28 mouse cellular contexts compared by ENCODE assay signal in the genomic region with DNA sequence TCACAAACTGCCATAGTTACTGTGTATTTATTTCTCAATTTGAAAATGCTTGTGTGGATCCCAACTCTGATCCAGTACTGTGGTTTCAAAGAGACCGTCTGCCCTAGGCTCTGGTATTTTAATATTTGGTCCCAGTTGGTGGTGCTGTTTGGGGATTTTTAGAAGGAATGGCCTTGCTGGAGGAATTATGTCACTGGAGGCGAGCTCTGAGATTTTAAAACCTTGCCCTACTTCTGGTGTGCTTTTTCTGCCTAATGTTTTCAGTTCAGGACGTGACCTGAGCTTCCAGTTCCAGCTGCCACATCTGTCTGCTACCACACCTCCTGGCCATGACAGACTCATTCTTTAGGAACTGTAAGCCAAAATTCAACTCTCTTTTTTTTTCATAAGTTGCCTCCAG.
"Had no signal": no experiment of that assay in that cellular context is flagged by ENCODE, and none has a peak within 500 bp of the region (broad histone marks: within the 10 kb centered on the region; RNA-seq: fewer than 3 reads in every experiment).

No protein-coding gene starts in this region.

- H3K4me3 ChIP-seq: heart, adult 2 months; hindbrain, embryonic 10.5 days; hindbrain, embryonic 12.5 days; intestine, embryonic 15.5 days; kidney, embryonic 15.5 days; layer of hippocampus, adult 2 months; left cerebral cortex, adult 2 months; limb, embryonic 10.5 days; limb, embryonic 12.5 days; liver, embryonic 13.5 days; liver, embryonic 15.5 days had no signal

- DNase-seq: gastrocnemius, postnatal 14 days; gastrocnemius, postnatal 36 days; heart, adult 11 months; heart, adult 2 months; heart, postnatal 10 days; heart, postnatal 4 days; kidney, adult 18-20 months; kidney, postnatal 25 days; kidney, postnatal 4 days; liver; liver, embryonic 13.5 days; liver, postnatal 0 days had no signal

- H3K27me3 ChIP-seq: hindbrain, embryonic 12.5 days; intestine, embryonic 15.5 days; kidney, embryonic 15.5 days; limb, embryonic 12.5 days; liver, embryonic 13.5 days; liver, embryonic 15.5 days had no signal

- ATAC-seq: hindbrain, embryonic 16.5 days; inflammation-experienced regulatory T-cells, adult 6 months; intestine, embryonic 15.5 days; intestine, postnatal 0 days; liver, postnatal 0 days had no signal

- H3K36me3 ChIP-seq: hindbrain, embryonic 10.5 days; hindbrain, embryonic 12.5 days; intestine, embryonic 15.5 days; kidney, embryonic 15.5 days; limb, embryonic 10.5 days; limb, embryonic 12.5 days; liver, embryonic 13.5 days; liver, embryonic 15.5 days had no signal

- H3K9me3 ChIP-seq: hindbrain, embryonic 10.5 days; hindbrain, embryonic 12.5 days; intestine, embryonic 15.5 days; kidney, embryonic 15.5 days; limb, embryonic 10.5 days; limb, embryonic 12.5 days; liver, embryonic 13.5 days; liver, embryonic 15.5 days had no signal

- H3K9ac ChIP-seq: hindbrain, embryonic 12.5 days; hindbrain, embryonic 14.5 days; intestine, embryonic 15.5 days; kidney, embryonic 15.5 days; limb, embryonic 12.5 days; liver, embryonic 13.5 days; liver, embryonic 15.5 days; liver, postnatal 0 days had no signal

- H3K27ac ChIP-seq: heart, adult 2 months; hindbrain, embryonic 10.5 days; hindbrain, embryonic 12.5 days; hindbrain, embryonic 14.5 days; intestine, embryonic 15.5 days; kidney, embryonic 15.5 days; kidney, postnatal 0 days; layer of hippocampus, adult 2 months; left cerebral cortex, adult 2 months; limb, embryonic 10.5 days; limb, embryonic 12.5 days; liver, embryonic 13.5 days; liver, embryonic 15.5 days had no signal

- H3K4me1 ChIP-seq: hindbrain, embryonic 10.5 days; hindbrain, embryonic 12.5 days; intestine, embryonic 15.5 days; kidney, embryonic 15.5 days; limb, embryonic 10.5 days; liver, embryonic 13.5 days; liver, embryonic 15.5 days had no signal

- H3K4me2 ChIP-seq: heart, embryonic 11.5 days; hindbrain, embryonic 12.5 days; hindbrain, embryonic 14.5 days; intestine, embryonic 15.5 days; kidney, embryonic 15.5 days; limb, embryonic 12.5 days; liver, embryonic 11.5 days; liver, embryonic 13.5 days; liver, embryonic 15.5 days had no signal
